Mouse (Mus musculus) liver, adult 2 months (tissue): ENCODE measurements around the gene Bpifc. TPM values are rescaled to one million over a fixed set of nuclear protein-coding genes. Genes with fewer than 3 reads are reported as not detected.

Source experiments
- DNase-seq: peaks from one replicate; pipeline ENCODE4 v3.0.0-alpha.2; 2011; ENCODE audit warnings: low read depth, low spot score; ENCODE audit errors: extremely low read depth
- H3K27ac ChIP-seq: fragments of 200-500 bp; replicated peaks from 2 replicates; pipeline ENCODE4 v1.5.1; 2012; ENCODE audit warnings: low read depth, mild to moderate bottlenecking, control low read depth, inconsistent platforms, low read length; ENCODE audit not compliant: insufficient read depth
- H3K27me3 ChIP-seq: fragments of 200-500 bp; 2 replicates; pipeline ENCODE4 v1.6.1; 2012; ENCODE audit warnings: mild to moderate bottlenecking, moderate library complexity, low read length, inconsistent platforms; ENCODE audit not compliant: control insufficient read depth, insufficient read depth
- H3K36me3 ChIP-seq: fragments of 200-500 bp; 2 replicates; pipeline ENCODE4 v1.6.1; 2012; ENCODE audit warnings: low read length, inconsistent platforms; ENCODE audit not compliant: control insufficient read depth, insufficient read depth
- H3K4me1 ChIP-seq: fragments of 200-500 bp; 2 replicates; pipeline ENCODE4 v1.6.1; 2011; ENCODE audit warnings: low read length; ENCODE audit not compliant: control insufficient read depth, insufficient read depth
- H3K4me3 ChIP-seq: fragments of 200-500 bp; 2 replicates; pipeline ENCODE4 v1.5.1; 2011; ENCODE audit warnings: low read depth, mild to moderate bottlenecking, control low read depth, low read length, moderate library complexity; ENCODE audit not compliant: insufficient read depth
- H3K79me2 ChIP-seq: fragments of 200-500 bp; 2 replicates; pipeline ENCODE4 v1.6.1; 2012; ENCODE audit warnings: inconsistent platforms, mild to moderate bottlenecking, low read length, moderate library complexity; ENCODE audit not compliant: control insufficient read depth, insufficient read depth
- H3K9ac ChIP-seq: fragments of 200-500 bp; 2 replicates; pipeline ENCODE4 v1.6.1; 2012; ENCODE audit warnings: low read depth, mild to moderate bottlenecking, control low read depth, inconsistent platforms, low read length
- CTCF ChIP-seq: fragments of 200-500 bp; IDR thresholded peaks from 2 replicates; pipeline ENCODE4 v1.5.1; 2011; ENCODE audit warnings: low read depth, low read length, control low read depth
- POLR2A ChIP-seq: fragments of 200-500 bp; IDR thresholded peaks from 2 replicates; pipeline ENCODE4 v1.6.1; 2011; ENCODE audit warnings: low read length, control low read depth; ENCODE audit not compliant: insufficient read depth; ENCODE audit errors: extremely low read depth
- whole genome bisulfite sequencing: fragments of 180-500 bp; shearing (Covaris S2); methylation state at CpG from one replicate; pipeline ENCODE4 v1.1.7; 2018; 5-methylcytosine and 5-hydroxymethylcytosine counted together
- polyA plus RNA-seq: library from polyadenylated mRNA; depleted of rRNA; stranded (reverse); fragments of >200 nt; gene quantifications from 2 replicates; pipeline ENCODE4 v1.2.3, GENCODE M21; 2012
- total RNA-seq: library from RNA; depleted of rRNA; stranded (reverse); fragments of >200 nt; gene quantifications from 2 replicates; pipeline ENCODE4 v1.2.3, GENCODE M21; 2014

The Bpifc gene
- total and polyA plus RNA-seq, 2 experiments: not detected

DNA sequence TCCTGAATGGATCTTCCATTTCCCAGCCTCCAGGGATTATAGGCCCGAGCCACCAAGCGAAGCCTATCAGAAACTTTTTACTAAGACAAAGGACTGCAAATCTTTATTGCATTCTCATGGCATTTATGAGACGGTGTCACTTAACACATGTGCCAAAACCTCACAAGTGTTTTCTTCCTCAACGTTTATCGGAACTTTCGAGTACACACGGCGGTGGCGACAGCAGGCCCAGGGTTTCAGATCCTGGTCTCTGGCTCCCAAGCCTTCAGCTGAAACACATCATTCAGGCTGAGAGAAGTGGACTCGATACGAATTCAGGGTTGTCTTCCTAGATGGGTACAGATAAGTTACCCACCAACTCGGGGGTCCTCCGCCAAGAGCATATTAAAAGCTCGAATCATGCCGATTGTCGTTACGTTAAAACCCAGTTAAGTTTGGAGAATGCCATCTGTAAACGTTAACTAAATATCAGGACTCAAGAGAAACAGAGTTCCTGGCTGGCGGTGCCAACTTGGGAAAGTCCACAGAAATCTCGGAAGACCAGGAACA, 54.8 kb downstream of the Bpifc start:
- H3K4me1 ChIP-seq: peaks cover 8% of the 10 kb centered on the region; the same call in 1 of the 2 replicates
- H3K79me2 ChIP-seq: peaks cover 9% of the 10 kb centered on the region; the same call in 1 of the 2 replicates
- peak overlapping the region; percentile 97 for H3K9ac ChIP-seq
- peak overlapping the region; percentile 98 for H3K4me3 ChIP-seq
- no peak for DNase-seq
- H3K27ac ChIP-seq: peak overlapping the region; percentile 67
- no peaks in the 10 kb centered on the region for H3K27me3 ChIP-seq
- no peak for TF ChIP-seq CTCF
- no peak for TF ChIP-seq POLR2A
- 2% methylated on average over 20 of the region's 20 CpGs for WGBS
- H3K36me3 ChIP-seq: peaks cover 10% of the 10 kb centered on the region

DNA sequence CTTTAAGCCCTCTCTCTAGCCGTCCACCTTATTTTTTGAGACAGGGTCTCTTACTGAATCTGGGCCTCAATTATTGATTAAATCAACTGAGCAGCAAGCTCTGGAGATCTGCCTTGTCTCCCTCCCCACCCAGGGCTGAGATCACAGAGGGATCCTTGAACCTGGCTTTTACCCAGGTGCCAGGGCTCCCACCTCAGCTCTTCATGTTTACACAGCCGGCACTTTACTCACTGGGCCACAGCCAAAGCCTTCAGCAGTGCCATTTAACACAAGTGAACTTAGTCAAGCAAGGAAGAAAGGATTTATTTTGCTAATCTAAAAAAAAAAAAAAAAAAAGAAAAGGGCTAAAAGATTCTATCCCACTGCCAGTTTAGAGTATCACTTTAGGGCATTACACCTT, 57.3 kb downstream of the Bpifc start:
- H3K27ac ChIP-seq: no peak overlapping the region
- no peak for TF ChIP-seq CTCF
- no peak for TF ChIP-seq POLR2A
- 45% methylated on average over 2 of the region's 2 CpGs for WGBS

DNA sequence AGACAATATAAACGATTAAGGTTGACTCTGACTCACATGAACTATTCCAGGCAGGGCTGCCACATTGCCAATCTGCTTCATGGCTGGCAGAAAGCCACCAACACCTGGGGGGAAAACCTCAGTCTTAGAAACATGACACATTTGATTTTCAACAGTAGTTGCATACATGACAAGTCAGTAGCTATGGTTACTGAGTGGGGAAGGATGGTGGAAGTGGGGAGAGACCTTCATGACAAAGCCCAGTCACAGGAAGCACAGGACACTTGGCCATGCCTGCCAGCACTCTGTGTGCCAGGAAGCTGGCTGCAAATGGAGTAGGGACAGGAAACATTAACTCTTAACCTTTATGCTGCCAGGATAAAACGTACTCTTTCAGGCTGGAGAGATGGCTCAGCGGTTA, 58.3 kb downstream of the Bpifc start:
- DNase-seq: peak; percentile 14
- H3K4me3 ChIP-seq: no peak overlapping the region
- WGBS: 16% methylated on average over 3 of the region's 3 CpGs
- no peaks in the 10 kb centered on the region for H3K27me3 ChIP-seq
- H3K79me2 ChIP-seq: peaks cover 9% of the 10 kb centered on the region; the same call in 1 of the 2 replicates
- no peak overlapping the region for H3K9ac ChIP-seq
- H3K4me1 ChIP-seq: peaks cover 8% of the 10 kb centered on the region; the same call in 1 of the 2 replicates
- H3K27ac ChIP-seq: no peak overlapping the region
- no peak for TF ChIP-seq POLR2A
- no peak for TF ChIP-seq CTCF
- H3K36me3 ChIP-seq: peaks cover 26% of the 10 kb centered on the region

More for the DNA sequence above, 57.3 kb downstream of the Bpifc start:
- no peak overlapping the region for H3K9ac ChIP-seq
- peaks cover 9% of the 10 kb centered on the region; the same call in 1 of the 2 replicates for H3K79me2 ChIP-seq
- no peak overlapping the region for H3K4me3 ChIP-seq
- H3K4me1 ChIP-seq: peaks cover 8% of the 10 kb centered on the region; the same call in 1 of the 2 replicates
- no peaks in the 10 kb centered on the region for H3K27me3 ChIP-seq
- peak; percentile 19 for DNase-seq
- peaks cover 16% of the 10 kb centered on the region for H3K36me3 ChIP-seq

DNA sequence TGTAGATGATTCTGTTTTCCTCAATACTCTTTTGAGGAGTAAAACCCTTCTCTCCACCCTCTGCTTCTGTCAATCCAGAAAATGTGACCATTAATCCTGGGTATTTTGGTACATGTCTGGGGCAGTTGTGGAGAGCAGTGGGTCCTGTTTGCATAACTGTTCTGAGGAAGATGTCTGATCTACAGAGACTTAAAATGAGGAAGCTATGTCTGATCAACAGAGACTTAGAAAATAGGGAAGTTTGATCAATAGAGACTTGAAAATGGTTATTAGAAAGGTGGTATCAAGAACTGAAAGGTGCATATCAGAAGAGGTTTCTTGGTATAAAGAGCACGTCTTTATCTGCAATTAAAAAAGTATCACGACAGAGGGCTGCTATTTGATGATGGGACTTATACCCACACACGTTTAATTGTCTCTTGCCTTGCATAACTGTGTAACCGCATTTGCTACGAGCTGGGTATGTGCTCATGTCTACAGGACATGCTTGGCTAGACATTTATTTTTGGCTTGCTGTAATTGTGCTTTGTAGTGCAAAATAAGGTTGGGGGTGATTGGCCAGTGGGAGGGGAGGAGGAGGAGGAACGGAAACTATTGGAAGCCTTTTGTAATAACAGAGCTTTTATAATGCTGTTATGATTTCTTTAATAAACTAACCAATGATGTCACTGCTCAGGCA, 59.8 kb downstream of the Bpifc start:
- DNase-seq: no peak
- no peak overlapping the region for H3K27ac ChIP-seq
- no peak overlapping the region for H3K4me3 ChIP-seq
- H3K27me3 ChIP-seq: no peaks in the 10 kb centered on the region
- H3K4me1 ChIP-seq: peaks cover 7% of the 10 kb centered on the region; the same call in 1 of the 2 replicates
- H3K9ac ChIP-seq: no peak overlapping the region
- no peak for TF ChIP-seq POLR2A
- TF ChIP-seq CTCF: no peak
- peaks cover 37% of the 10 kb centered on the region for H3K36me3 ChIP-seq
- H3K79me2 ChIP-seq: peaks cover 4% of the 10 kb centered on the region; the same call in 1 of the 2 replicates
- WGBS: 84% methylated on average over 6 of the region's 6 CpGs

DNA sequence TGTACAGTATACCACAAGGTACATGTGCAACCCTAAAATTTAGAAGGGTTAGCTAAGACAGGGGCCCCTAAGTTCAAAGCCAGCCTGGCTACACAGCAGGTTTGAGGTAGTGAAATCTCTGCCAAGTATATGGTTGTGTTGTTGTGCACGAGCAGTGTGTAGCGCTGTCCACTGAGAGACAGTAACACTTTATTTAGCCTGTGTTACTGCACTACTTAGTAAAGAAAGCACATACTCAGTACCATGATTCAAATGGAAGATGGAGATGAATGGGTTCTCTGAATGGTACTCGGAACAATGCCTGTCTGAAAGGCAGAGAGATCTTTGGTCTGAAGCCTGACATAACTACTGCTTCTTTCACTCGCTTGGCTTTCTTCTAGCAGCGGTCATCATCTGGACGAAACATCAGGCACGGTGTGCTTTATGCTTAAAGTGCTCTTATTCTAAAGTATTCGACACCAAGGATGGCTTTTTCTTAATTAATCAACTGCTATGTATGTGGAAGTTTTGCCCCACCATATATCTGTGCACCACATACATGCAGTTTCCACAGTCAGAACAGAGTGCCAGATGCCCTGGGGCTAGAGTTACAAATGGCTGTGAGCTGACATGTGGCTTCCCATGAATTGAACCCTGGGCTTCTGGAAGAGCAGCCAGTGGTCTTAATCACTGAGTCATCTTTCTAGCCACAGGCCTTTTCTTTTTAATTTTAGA, 63.1 kb downstream of the Bpifc start:
- H3K79me2 ChIP-seq: no peaks in the 10 kb centered on the region
- H3K27me3 ChIP-seq: no peaks in the 10 kb centered on the region
- WGBS: 98% methylated on average over 8 of the region's 8 CpGs
- no peak for TF ChIP-seq CTCF
- no peak for TF ChIP-seq POLR2A
- H3K27ac ChIP-seq: no peak overlapping the region
- no peaks in the 10 kb centered on the region; the same call in 1 of the 2 replicates for H3K4me1 ChIP-seq
- H3K9ac ChIP-seq: no peak overlapping the region
- DNase-seq: no peak
- H3K36me3 ChIP-seq: peaks cover 56% of the 10 kb centered on the region
- no peak overlapping the region for H3K4me3 ChIP-seq
